ENCODE assay signal across 8 mouse cellular contexts in genomic region chr11:96317608-96318367, GRCm38 (mm10). TPM values are rescaled to one million over a fixed set of nuclear protein-coding genes. Genes with fewer than 3 reads are reported as not detected.
A peak's percentile ranks its signal among the peaks of the same experiment; 100 is the strongest.
DNase-seq lines count a peak whose midpoint lies in the region; ATAC-seq and TF ChIP-seq lines count a peak whose summit lies in the region.

TSS of gene Hoxb4 (plus strand) at chr11:96318267.

- peak within 1 kb of the TSS; percentile 77 for H3K9ac ChIP-seq in lung, embryonic 15.5 days
- H3K9ac ChIP-seq in embryonic facial prominence, embryonic 12.5 days: no peak within 1 kb of the TSS
- H3K9ac ChIP-seq in kidney, embryonic 16.5 days (replicated peaks; ENCODE audit: low read length): peak within 1 kb of the TSS; percentile 90
- H3K9ac ChIP-seq in neural tube, embryonic 15.5 days (replicated peaks): peak within 1 kb of the TSS; percentile 78

- H3K4me2 ChIP-seq in lung, embryonic 15.5 days: peak within 1 kb of the TSS; percentile 70
- peak within 1 kb of the TSS; percentile 45 for H3K4me2 ChIP-seq in embryonic facial prominence, embryonic 12.5 days (replicated peaks)
- peak within 1 kb of the TSS; percentile 90 for H3K4me2 ChIP-seq in kidney, embryonic 16.5 days (replicated peaks; ENCODE audit: low read depth, low read length)
- H3K4me2 ChIP-seq in neural tube, embryonic 15.5 days: peak within 1 kb of the TSS; percentile 87

- intact Hi-C loops in left cerebral cortex, adult 2 months (cut with DNase I): loop anchor here (5.0 to 10.0 kb wide), 2 partner anchors 35 to 313 kb away; partner anchors contain the start of genes Hoxb2 and Igf2bp1
- intact Hi-C loops in gastrocnemius, postnatal 36 days (cut with DNase I): no loop called here

- H3K9me3 ChIP-seq in lung, embryonic 15.5 days: no peaks in the 10 kb centered on the region
- H3K9me3 ChIP-seq in embryonic facial prominence, embryonic 12.5 days: no peaks in the 10 kb centered on the region
- no peaks in the 10 kb centered on the region for H3K9me3 ChIP-seq in kidney, embryonic 16.5 days (ENCODE audit: low read length)
- H3K9me3 ChIP-seq in neural tube, embryonic 15.5 days (replicated peaks): no peaks in the 10 kb centered on the region

- H3K4me3 ChIP-seq in lung, embryonic 15.5 days: peak within 1 kb of the TSS; percentile 58
- peak within 1 kb of the TSS; percentile 31 for H3K4me3 ChIP-seq in embryonic facial prominence, embryonic 12.5 days
- H3K4me3 ChIP-seq in kidney, embryonic 16.5 days (ENCODE audit: low read length): peak within 1 kb of the TSS; percentile 71
- H3K4me3 ChIP-seq in neural tube, embryonic 15.5 days (replicated peaks): peak within 1 kb of the TSS; percentile 60
- H3K4me3 ChIP-seq in left cerebral cortex, adult 2 months: no peak within 1 kb of the TSS

- no peak for TF ChIP-seq CTCF in left cerebral cortex, adult 2 months (IDR thresholded peaks at IDR 0.05)

- ATAC-seq in lung, embryonic 15.5 days (ENCODE audit: borderline replicate concordance, extremely low read depth, low FRiP score, low TSS enrichment): peak; percentile 4; the same call in 1 of the 2 replicates
- ATAC-seq in embryonic facial prominence, embryonic 12.5 days (ENCODE audit: insufficient number of reproducible peaks, insufficient read depth, low FRiP score, low TSS enrichment): no peak
- peak; percentile 6; the same call in 1 of the 2 replicates for ATAC-seq in kidney, embryonic 16.5 days (ENCODE audit: low FRiP score, low TSS enrichment)
- peak; percentile 30; the same call in 1 of the 2 replicates for ATAC-seq in neural tube, embryonic 15.5 days (ENCODE audit: low FRiP score)

- 3% methylated on average over 28 of the region's 28 CpGs for WGBS in lung, embryonic 15.5 days
- under 1% methylated on average over 28 of the region's 28 CpGs for WGBS in embryonic facial prominence, embryonic 12.5 days
- WGBS in kidney, embryonic 16.5 days: 7% methylated on average over 28 of the region's 28 CpGs
- 3% methylated on average over 28 of the region's 28 CpGs for whole genome bisulfite sequencing in neural tube, embryonic 15.5 days

- no peaks in the 10 kb centered on the region for H3K36me3 ChIP-seq in lung, embryonic 15.5 days
- H3K36me3 ChIP-seq in embryonic facial prominence, embryonic 12.5 days: no peaks in the 10 kb centered on the region
- 0 out of 2 replicates have a peak, but pooled peaks cover 4% of the 10 kb centered on the region for H3K36me3 ChIP-seq in kidney, embryonic 16.5 days (ENCODE audit: insufficient read depth, low read length)
- H3K36me3 ChIP-seq in neural tube, embryonic 15.5 days: no peaks in the 10 kb centered on the region

- H3K4me1 ChIP-seq in lung, embryonic 15.5 days: peaks cover 28% of the 10 kb centered on the region; the same call in 1 of the 2 replicates
- peaks cover 5% of the 10 kb centered on the region; the same call in 1 of the 2 replicates for H3K4me1 ChIP-seq in embryonic facial prominence, embryonic 12.5 days
- peaks cover 72% of the 10 kb centered on the region for H3K4me1 ChIP-seq in kidney, embryonic 16.5 days (ENCODE audit: insufficient read depth, low read length)
- H3K4me1 ChIP-seq in neural tube, embryonic 15.5 days: peaks cover 84% of the 10 kb centered on the region

- DNase-seq in lung, postnatal 14 days: no peak
- DNase-seq in left cerebral cortex, adult 2 months (ENCODE audit: extremely low spot score in 1 of 2, low spot score in 2 of 2): no peak
- no peak for DNase-seq in gastrocnemius, postnatal 36 days
- DNase-seq in thymus, postnatal 14 days: no peak

- peak within 1 kb of the TSS; percentile 99 for H3K27ac ChIP-seq in lung, embryonic 15.5 days
- no peak within 1 kb of the TSS for H3K27ac ChIP-seq in embryonic facial prominence, embryonic 12.5 days
- H3K27ac ChIP-seq in kidney, embryonic 16.5 days (ENCODE audit: low read length): peak within 1 kb of the TSS; percentile 99
- peak within 1 kb of the TSS; percentile 99 for H3K27ac ChIP-seq in neural tube, embryonic 15.5 days (replicated peaks)
- no peak within 1 kb of the TSS for H3K27ac ChIP-seq in left cerebral cortex, adult 2 months

- H3K27me3 ChIP-seq in lung, embryonic 15.5 days: peaks cover 71% of the 10 kb centered on the region
- peaks cover 96% of the 10 kb centered on the region for H3K27me3 ChIP-seq in embryonic facial prominence, embryonic 12.5 days
- H3K27me3 ChIP-seq in kidney, embryonic 16.5 days (ENCODE audit: insufficient read depth, low read length): no peaks in the 10 kb centered on the region
- H3K27me3 ChIP-seq in neural tube, embryonic 15.5 days (replicated peaks): no peaks in the 10 kb centered on the region

RNA-seq across cellular contexts. Expression of gene Hoxb4, which starts in this region (rescaled TPM):
- polyA plus RNA-seq in lung, embryonic 15.5 days (2015; fragmentation: Nextera tagmentation; extraction: Ambion mirVana): 4.3 and 4.4 TPM in 2 replicates
- polyA plus RNA-seq in embryonic facial prominence, embryonic 12.5 days (2016; fragmentation: Nextera tagmentation; extraction: Ambion mirVana): 0.22 TPM in 1 of 2 replicates, not detected in the other
- 4.1 and 6.2 TPM in 2 replicates for polyA plus RNA-seq in kidney, embryonic 16.5 days (2015; fragmentation: Nextera tagmentation; extraction: Ambion mirVana)
- 3.7 and 5.0 TPM in 2 replicates for polyA plus RNA-seq in neural tube, embryonic 15.5 days (2015; fragmentation: Nextera tagmentation; extraction: Ambion mirVana)
- not detected for total RNA-seq in left cerebral cortex, adult 2 months (2021)
- under 1 TPM; 0.23 to 0.54 TPM for total RNA-seq in gastrocnemius, postnatal 36 days (2021)

Comparison
In these comparisons a context has a peak if more than half of its experiments do, and no peak if none do; other contexts are left out.
1. H3K27ac ChIP-seq: peak in lung, embryonic 15.5 days (single experiment), kidney, embryonic 16.5 days (single experiment) and neural tube, embryonic 15.5 days (single experiment); none in embryonic facial prominence, embryonic 12.5 days (single experiment) and left cerebral cortex, adult 2 months (single experiment).
2. Peak in every context shown above with its lines, with median percentiles within 50 percentile points of each other: H3K4me2 ChIP-seq.